Mouse (Mus musculus) CH12.LX (cell line): ENCODE results near the gene Hoxd11. TPM values are rescaled to one million over a fixed set of nuclear protein-coding genes. Genes with fewer than 3 reads are reported as not detected.

Experiments
- DNase-seq: peaks from one replicate; pipeline ENCODE4 v3.0.0-alpha.2; 2013; ENCODE audit errors: extremely low read depth
- H3K27ac ChIP-seq: 2 replicates; pipeline ENCODE4 v1.5.1; 2012; ENCODE audit warnings: low read depth, mild to moderate bottlenecking, control low read depth, moderate library complexity; ENCODE audit not compliant: insufficient read depth
- H3K27me3 ChIP-seq: replicated peaks from 2 replicates; pipeline ENCODE3; 2012; ENCODE audit warnings: inconsistent platforms
- H3K36me3 ChIP-seq, 2 experiments: replicated peaks in 1 of 2; 2 replicates each; pipeline versions ENCODE3 to v1.6.1; 2012; ENCODE audit warnings: inconsistent platforms in 1 of 2, low read length in 1 of 2, mild to moderate bottlenecking in 1 of 2, mixed read lengths in 1 of 2, moderate library complexity in 1 of 2; ENCODE audit not compliant: control insufficient read depth in 1 of 2, insufficient read depth in 1 of 2
- H3K4me1 ChIP-seq, 2 experiments: 2 replicates each; pipeline ENCODE4 v1.6.1; 2012; ENCODE audit warnings: inconsistent platforms in 1 of 2, moderate library complexity in 1 of 2; ENCODE audit not compliant: insufficient read depth in 2 of 2, control insufficient read depth in 1 of 2
- H3K4me2 ChIP-seq: 2 replicates; pipeline ENCODE4 v1.6.1; 2012; ENCODE audit warnings: low read depth, mild to moderate bottlenecking, control low read depth; ENCODE audit not compliant: poor library complexity, insufficient read depth, severe bottlenecking
- H3K4me3 ChIP-seq, 3 experiments: fragments of 150-350 bp in 1 of 3; sonication (generic) in 1 of 3; replicated peaks in 1 of 3; 2 replicates each; pipeline versions ENCODE3 to v1.5.1; 2011 to 2012; ENCODE audit warnings: low read depth in 2 of 3, low read length in 2 of 3, mild to moderate bottlenecking in 2 of 3, moderate library complexity in 2 of 3, control low read depth in 1 of 3, improper control_type of control experiment in 1 of 3, inconsistent platforms in 1 of 3, mixed read lengths in 1 of 3; ENCODE audit not compliant: poor library complexity in 1 of 3
- H3K79me2 ChIP-seq: replicated peaks from 2 replicates; pipeline ENCODE4 v1.6.1; 2012; ENCODE audit warnings: mild to moderate bottlenecking, moderate library complexity; ENCODE audit not compliant: control insufficient read depth, poor library complexity, insufficient read depth, severe bottlenecking; ENCODE audit errors: extremely low read depth
- H3K9ac ChIP-seq: 2 replicates; pipeline ENCODE4 v1.6.1; 2012; ENCODE audit warnings: low read depth, mild to moderate bottlenecking, control low read depth, moderate library complexity; ENCODE audit not compliant: insufficient read depth
- H3K9me3 ChIP-seq: replicated peaks from 2 replicates; pipeline ENCODE3; 2012; ENCODE audit warnings: low read length, inconsistent platforms, mixed read lengths
- CHD1 ChIP-seq: IDR thresholded peaks from 2 replicates; pipeline ENCODE4 v1.6.1; 2012; ENCODE audit warnings: low read depth, low read length, improper control_type of control experiment, inconsistent platforms
- IRF4 ChIP-seq: IDR thresholded peaks from 2 replicates; pipeline ENCODE4 v1.6.1; 2014; ENCODE audit warnings: low read depth, mild to moderate bottlenecking, inconsistent platforms, low read length, improper control_type of control experiment
- MAFK ChIP-seq: IDR thresholded peaks from 2 replicates; pipeline ENCODE4 v1.6.1; 2011; ENCODE audit warnings: low read length, improper control_type of control experiment; ENCODE audit not compliant: insufficient replicate concordance
- MAX ChIP-seq: IDR thresholded peaks from 2 replicates; pipeline ENCODE4 v1.6.1; 2011; ENCODE audit warnings: low read length, improper control_type of control experiment
- MAZ ChIP-seq: IDR thresholded peaks from 2 replicates; pipeline ENCODE4 v1.6.1; 2012; ENCODE audit warnings: low read depth, mild to moderate bottlenecking, inconsistent platforms, low read length, improper control_type of control experiment, moderate library complexity
- MEF2A ChIP-seq: IDR thresholded peaks from 2 replicates; pipeline ENCODE4 v1.6.1; 2014; ENCODE audit warnings: low read depth, mild to moderate bottlenecking, inconsistent platforms, low read length, improper control_type of control experiment, borderline replicate concordance
- MXI1 ChIP-seq: IDR thresholded peaks from 2 replicates; pipeline ENCODE4 v1.6.1; 2011; ENCODE audit warnings: mild to moderate bottlenecking, low read depth, low read length, improper control_type of control experiment
- PAX5 ChIP-seq: IDR thresholded peaks from 2 replicates; pipeline ENCODE4 v1.6.1; 2012; ENCODE audit warnings: low read length, inconsistent platforms, mixed read lengths
- POLR2AphosphoS2 ChIP-seq: IDR thresholded peaks from 2 replicates; pipeline ENCODE4 v1.6.1; 2011; ENCODE audit warnings: low read depth, low read length, improper control_type of control experiment
- RAD21 ChIP-seq: IDR thresholded peaks from 2 replicates; pipeline ENCODE4 v1.6.1; 2011; ENCODE audit warnings: low read depth, mild to moderate bottlenecking, low read length, improper control_type of control experiment, moderate library complexity
- SIN3A ChIP-seq: IDR thresholded peaks from 2 replicates; pipeline ENCODE4 v1.6.1; 2012; ENCODE audit warnings: low read length, improper control_type of control experiment, inconsistent platforms
- TBP ChIP-seq: conservative IDR thresholded peaks from 2 replicates; pipeline ENCODE4 v1.6.1; 2011; ENCODE audit warnings: low read depth, low read length, improper control_type of control experiment
- USF2 ChIP-seq: conservative IDR thresholded peaks from 2 replicates; pipeline ENCODE4 v1.6.1; 2011; ENCODE audit warnings: low read depth, low read length, improper control_type of control experiment
- ZC3H11A ChIP-seq: IDR thresholded peaks from 2 replicates; pipeline ENCODE4 v1.6.1; 2012; ENCODE audit warnings: low read depth, mild to moderate bottlenecking, inconsistent platforms, low read length, improper control_type of control experiment
- ZMIZ1 ChIP-seq: IDR thresholded peaks from 2 replicates; pipeline ENCODE4 v1.6.1; 2012; ENCODE audit warnings: low read depth, mild to moderate bottlenecking, inconsistent platforms, low read length, improper control_type of control experiment
- ZNF384 ChIP-seq: IDR thresholded peaks from 2 replicates; pipeline ENCODE4 v1.6.1; 2012; ENCODE audit warnings: low read depth, low read length, improper control_type of control experiment, inconsistent platforms
- dilution Hi-C: fragments of 300-500 bp; cut with MboI; formaldehyde crosslinking; loops from 2 replicates; pipeline ENCODE4 v1.14.3; 2020; ENCODE audit warnings: low sequenced_read_pairs; ENCODE audit not compliant: extremely low pct_unique_long_range_greater_than_20kb, extremely low pct_ligation_motif_present
- in situ Hi-C: fragments of 300-500 bp; cut with MboI; formaldehyde crosslinking; loops from 3 replicates; pipeline ENCODE4 v1.14.3; 2019; ENCODE audit warnings: low sequenced_read_pairs, low pct_ligation_motif_present, low pct_unique_long_range_greater_than_20kb, mixed read lengths
- polyA plus RNA-seq: library from polyadenylated mRNA; unstranded; fragments of >175 nt; gene quantifications from 2 replicates; pipeline ENCODE4 v1.2.1, GENCODE M21; 2012; ENCODE audit warnings: low read depth; ENCODE audit not compliant: insufficient read length
- total RNA-seq, 2 experiments: library from RNA; depleted of rRNA; stranded (reverse); fragments of 300-350 nt in 1 of 2; fragments of >200 nt in 1 of 2; gene quantifications; 2 replicates each; pipeline ENCODE4 v1.2.3; 2012 to 2014

Hoxd11 gene
- total and polyA plus RNA-seq, 3 experiments: not detected

GRCm38 (mm10) chr2:74691995-74692807 lies 12.8 kb downstream of the Hoxd11 start:
- TF ChIP-seq MAFK (no peak), IRF4 (no peak), TBP (no peak), ZNF384 (no peak), USF2 (no peak), RAD21 (no peak), MAX (no peak), ZMIZ1 (no peak), ZC3H11A (no peak), POLR2AphosphoS2 (no peak), MAZ (no peak), PAX5 (no peak)
- Histone ChIP-seq H3K9ac (no peak overlapping the region), H3K79me2 (no peaks in the 10 kb centered on the region), H3K4me3 (no peak overlapping the region), H3K9me3 (peaks cover 15% of the 10 kb centered on the region), H3K4me1 (no peaks in the 10 kb centered on the region), H3K27me3 (no peaks in the 10 kb centered on the region), H3K4me2 (no peak overlapping the region), H3K27ac (no peak overlapping the region), H3K36me3 (no peaks in the 10 kb centered on the region)
- dilution Hi-C loops: no loop called here
- in situ Hi-C loops: loop anchor here (10.0 to 25.0 kb wide), 2 partner anchors 453 to 620 kb away; no protein-coding TSS in a partner anchor
- DNase-seq: no peak

GRCm38 (mm10) chr2:74692808-74693431 lies 13.6 kb downstream of the Hoxd11 start:
- no peaks in the 10 kb centered on the region for H3K27me3 ChIP-seq
- in situ Hi-C loops (loop anchor here (10.0 to 25.0 kb wide), 2 partner anchors 452 to 619 kb away; no protein-coding TSS in a partner anchor), dilution Hi-C loops (no loop called here)
- no peak for DNase-seq
- H3K9me3 ChIP-seq: peaks cover 15% of the 10 kb centered on the region
- no peaks in the 10 kb centered on the region for H3K79me2 ChIP-seq
- H3K4me1 ChIP-seq: no peaks in the 10 kb centered on the region
- no peak overlapping the region for H3K4me3 ChIP-seq
- H3K9ac ChIP-seq: no peak overlapping the region
- H3K27ac ChIP-seq: no peak overlapping the region
- H3K36me3 ChIP-seq: no peaks in the 10 kb centered on the region
- no peak overlapping the region for H3K4me2 ChIP-seq
- TF ChIP-seq CHD1 (no peak), SIN3A (no peak), MXI1 (no peak), MEF2A (no peak)
